Mouse (Mus musculus): ENCODE results near the gene Atf7ip.

GRCm38 (mm10) chr6:136658303-136658702, 152.3 kb downstream of the Atf7ip start:
- TF ChIP-seq CTCF (IDR thresholded peaks at IDR 0.05; ENCODE audit: low read depth, low read length) (no peak), EP300 (IDR thresholded peaks at IDR 0.05; ENCODE audit: insufficient read depth, low read depth, low read length) (no peak), POLR2A (IDR thresholded peaks at IDR 0.05; ENCODE audit: insufficient read depth, low read length) (no peak)
